Mouse (Mus musculus): Measurements from ENCODE around the gene Fcer2a. TPM values are rescaled to one million over a fixed set of nuclear protein-coding genes. Genes with fewer than 3 reads are reported as not detected.

Gene Fcer2a
- total RNA-seq, 2 experiments from 2014 or later: not detected

DNA sequence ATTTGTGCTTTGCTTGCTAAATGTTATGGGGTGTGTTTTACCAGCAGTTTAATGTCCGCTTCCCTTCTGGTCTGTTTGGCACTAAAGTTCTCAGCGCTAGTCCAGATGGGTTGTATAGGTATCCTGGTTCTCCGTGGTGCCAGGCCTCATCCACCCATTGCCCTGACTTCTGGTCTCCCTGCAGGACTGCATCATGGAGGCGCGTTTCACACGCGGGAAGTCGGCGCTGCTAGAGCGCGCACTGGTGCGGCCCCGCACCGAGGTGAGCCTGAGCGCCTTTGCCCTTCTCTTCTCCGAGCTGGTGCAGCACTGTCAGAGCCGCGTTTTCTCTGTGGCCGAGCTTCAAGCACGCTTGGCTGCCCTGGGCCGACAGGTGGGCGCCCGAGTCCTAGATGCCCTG, 15.1 kb downstream of the Fcer2a start:
- DNase-seq (ENCODE audit: extremely low spot score in 1 of 2, low spot score in 2 of 2): peak in 1 of 2 experiments; percentile 42
- intact Hi-C loops (cut with DNase I): no loop called here

DNA sequence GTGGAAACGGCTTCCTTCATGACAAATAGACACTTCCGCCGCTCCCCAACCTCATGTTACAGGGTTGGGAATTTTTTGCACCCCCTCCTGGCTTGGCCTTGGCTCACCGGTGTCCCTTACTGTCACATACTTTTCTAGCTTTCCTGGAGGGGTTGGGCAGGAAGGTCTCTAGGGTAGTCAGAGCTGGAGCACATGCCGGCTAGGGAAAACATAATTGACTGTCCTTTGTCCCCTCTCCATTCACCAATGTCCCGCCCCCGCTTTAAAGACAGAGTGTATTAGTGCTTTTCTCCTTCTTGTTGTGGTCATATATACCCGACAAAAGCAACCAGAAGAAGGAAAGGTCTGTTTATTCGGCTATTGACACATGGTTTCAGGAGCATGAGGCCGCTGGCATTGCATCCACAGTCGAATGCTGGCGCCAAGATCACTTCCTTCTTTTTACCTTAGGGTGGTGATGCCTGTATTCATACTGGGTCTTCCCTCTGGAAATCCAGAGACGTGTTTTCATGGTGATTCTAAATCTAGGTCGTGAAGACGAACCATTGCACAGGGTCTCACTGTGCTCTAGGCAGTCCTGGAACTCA, 16.9 kb downstream of the Fcer2a start:
- no peak for DNase-seq (ENCODE audit: extremely low spot score in 1 of 2, low spot score in 2 of 2)
- intact Hi-C loops (cut with DNase I): no loop called here

DNA sequence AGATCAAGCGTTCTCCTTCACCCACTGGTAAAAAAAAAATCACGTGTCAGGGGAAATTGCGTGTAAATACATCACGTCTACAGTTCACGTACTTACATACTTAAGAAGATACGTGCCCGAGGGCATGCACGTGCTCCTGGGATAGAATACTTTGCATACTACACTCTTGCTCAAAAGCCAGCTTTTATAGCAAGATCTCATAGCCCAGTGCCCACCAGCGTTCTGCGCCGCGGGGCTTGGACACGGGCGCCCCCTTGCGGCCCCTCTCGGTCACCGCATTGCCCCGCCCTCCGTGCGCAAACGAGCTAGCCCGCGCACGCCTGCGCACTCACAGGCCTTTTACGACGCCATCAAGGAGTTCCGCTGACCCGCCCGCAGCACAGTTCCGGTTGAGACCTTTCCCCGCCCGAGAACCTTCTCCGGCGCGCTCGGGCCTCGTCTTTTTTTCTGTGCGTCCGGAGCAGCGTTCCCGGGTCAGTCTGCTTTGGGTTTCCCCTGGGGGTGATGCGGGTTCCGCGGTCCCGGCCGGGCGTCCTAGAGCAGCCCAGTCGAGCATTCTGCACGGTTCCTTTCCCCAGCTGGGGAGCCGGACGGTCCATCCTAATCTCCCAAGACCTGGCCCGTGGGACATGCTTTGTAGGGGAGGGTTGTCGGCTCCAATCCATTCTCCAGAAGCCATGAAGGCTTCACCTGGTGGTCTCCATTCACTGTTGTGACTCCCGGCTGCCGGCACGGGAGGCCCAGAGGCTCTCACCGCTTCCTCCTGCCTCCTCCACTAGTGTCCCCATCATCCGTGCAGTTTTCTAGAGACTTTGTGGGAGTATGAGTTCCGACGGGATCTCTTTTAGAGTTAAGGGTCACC, 17.6 kb downstream of the Fcer2a start, which contains the start of gene Trappc5:
Trappc5 (plus strand) TSS at position 169 of the 862 bp plus-strand sequence.
- intact Hi-C loops (cut with DNase I): no loop called here
- peak; percentile 88 to 95 for DNase-seq (ENCODE audit: extremely low spot score in 1 of 2, low spot score in 2 of 2)

DNA sequence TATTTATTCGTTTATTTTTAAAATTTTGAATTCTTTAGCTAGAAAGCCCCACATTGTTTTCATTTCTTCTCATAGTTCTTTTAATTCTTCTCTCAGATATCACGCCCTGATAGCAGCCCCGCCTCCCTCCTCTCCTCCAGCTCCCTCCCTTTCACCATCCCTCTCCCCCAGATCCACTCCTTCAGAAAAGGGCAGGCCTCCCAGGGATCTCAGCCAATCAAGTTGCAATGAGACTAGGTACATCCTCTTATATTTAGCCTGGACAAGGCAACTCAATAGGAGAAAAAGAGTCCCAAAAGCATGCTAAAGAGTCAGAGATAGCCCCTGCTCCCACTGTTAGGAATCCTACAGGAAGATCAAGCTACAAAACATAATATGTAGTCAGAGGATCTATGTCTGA, 19.3 kb downstream of the Fcer2a start:
- DNase-seq (ENCODE audit: extremely low spot score in 1 of 2, low spot score in 2 of 2): no peak
- intact Hi-C loops (cut with DNase I): loop anchor here (5.0 kb wide), 2 partner anchors 47 to 117 kb away; partner anchors contain the start of gene Pcp2

DNA sequence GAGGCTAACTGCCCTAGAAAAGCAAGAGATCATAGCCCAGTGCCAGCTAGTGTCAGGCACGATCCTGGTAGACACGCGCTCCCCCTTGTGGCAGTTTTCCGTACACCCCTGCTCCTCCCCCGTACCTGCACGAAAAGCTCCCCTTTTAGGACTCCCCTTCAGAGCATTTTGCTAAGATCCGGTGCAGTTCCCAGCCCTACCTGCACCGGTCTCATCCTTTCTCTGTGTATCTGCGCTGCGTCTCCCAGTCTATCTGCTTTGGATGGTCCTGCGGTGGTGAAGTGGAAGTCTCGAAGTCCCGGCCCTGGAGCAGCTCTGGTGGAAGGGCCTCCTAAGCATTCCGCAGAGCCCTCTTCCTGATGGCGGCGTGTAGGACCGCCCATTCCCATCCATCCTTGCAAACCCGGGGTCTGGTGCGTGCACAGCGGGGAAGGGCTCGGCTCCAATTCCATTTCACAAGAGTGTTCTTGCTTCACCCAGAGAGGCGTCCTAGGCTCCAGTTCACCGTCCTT, 21.9 kb downstream of the Fcer2a start, which contains the start of gene Fcor:
Fcor (minus strand) TSS at position 383 of the 512 bp plus-strand sequence.
- intact Hi-C loops (cut with DNase I): loop anchor here (5.0 kb wide), 2 partner anchors 45 to 115 kb away; partner anchors contain the start of gene Pcp2
- DNase-seq (ENCODE audit: extremely low spot score in 1 of 2, low spot score in 2 of 2): peak; percentile 78 to 86

DNA sequence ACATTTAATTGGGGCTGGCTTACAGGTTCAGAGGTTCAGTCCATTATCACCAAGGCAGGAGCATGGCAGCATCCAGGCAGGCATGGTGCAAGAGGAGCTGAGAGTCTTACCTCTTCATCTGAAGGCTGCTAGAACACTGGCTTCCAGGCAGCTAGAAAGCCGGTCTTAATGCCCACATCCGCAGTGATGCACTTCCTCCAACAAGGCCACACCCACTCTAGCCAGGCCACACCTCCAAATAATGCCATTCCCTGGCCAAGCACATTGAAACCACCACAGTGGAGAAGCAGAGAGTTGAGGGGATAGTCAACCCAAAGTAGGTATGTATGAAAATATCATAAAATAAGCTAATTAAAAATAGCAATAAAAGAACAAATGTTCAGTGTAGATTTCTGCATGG, 23.6 kb downstream of the Fcer2a start:
- no peak for DNase-seq (ENCODE audit: extremely low spot score in 1 of 2, low spot score in 2 of 2)
- intact Hi-C loops (cut with DNase I): loop anchor here (5.0 kb wide), 2 partner anchors 43 to 113 kb away; partner anchors contain the start of gene Pcp2

DNA sequence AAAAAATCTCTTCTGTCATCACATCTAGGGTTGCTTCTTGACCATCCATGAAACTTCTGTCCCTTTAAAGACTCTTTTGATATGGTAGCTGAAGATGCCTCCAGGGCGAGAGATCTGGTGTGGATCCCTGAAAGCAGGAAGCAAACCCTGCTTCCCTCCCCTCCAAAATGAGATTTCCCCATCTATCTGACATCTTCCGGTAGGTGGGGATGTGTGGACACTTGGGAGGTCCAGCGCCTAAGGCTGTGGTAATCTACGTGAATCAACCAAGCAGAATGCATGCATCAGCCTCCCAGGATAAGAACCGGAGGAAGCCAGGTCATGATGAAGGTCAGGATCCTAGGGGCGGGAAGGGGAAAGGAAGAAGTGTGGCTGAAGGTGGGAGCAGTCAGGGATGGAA, 28.5 kb downstream of the Fcer2a start, which contains the start of gene Mcemp1:
Mcemp1 (plus strand) TSS at position 248 of the 400 bp plus-strand sequence.
- DNase-seq (ENCODE audit: extremely low spot score in 1 of 2, low spot score in 2 of 2): no peak
- intact Hi-C loops (cut with DNase I): no loop called here

DNA sequence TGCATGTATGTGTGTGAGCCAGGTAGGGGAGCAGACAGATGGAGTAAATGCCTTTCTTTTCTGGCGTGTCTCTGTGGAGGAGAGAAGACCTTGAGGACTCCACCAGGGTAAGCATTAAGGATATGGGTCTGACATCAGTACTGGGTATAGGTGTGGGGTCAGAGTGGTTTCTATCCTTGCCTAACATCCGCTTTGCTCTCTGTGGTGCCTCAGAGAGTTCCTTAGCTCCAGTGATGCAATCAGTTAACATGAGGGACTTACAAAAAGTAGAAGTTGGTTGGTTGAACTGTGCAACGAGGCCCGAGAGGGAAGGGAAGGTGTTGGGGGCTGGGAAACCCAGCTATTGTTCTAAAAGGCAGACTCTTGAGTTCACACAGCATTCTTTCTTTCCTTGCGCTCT, 29.6 kb downstream of the Fcer2a start:
- intact Hi-C loops (cut with DNase I): no loop called here

DNA sequence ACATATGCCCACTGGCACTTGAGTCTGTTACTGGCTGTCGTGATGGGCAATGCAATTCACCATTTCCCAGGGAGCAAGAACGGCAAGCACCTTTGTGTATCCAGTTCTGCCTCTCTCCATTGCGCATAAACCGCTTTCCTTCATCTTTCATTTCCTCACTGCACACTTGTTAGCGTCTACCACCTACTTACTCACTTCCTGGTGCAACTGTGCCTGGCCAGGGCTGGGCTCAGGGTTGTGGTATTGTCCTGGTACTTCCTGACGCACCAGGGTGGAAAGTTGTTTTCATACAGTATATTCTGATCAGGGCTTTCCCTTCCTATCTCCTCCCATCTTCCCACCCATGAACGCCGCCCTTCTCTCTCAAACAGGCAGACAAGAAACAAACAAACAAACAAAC, 33.1 kb downstream of the Fcer2a start:
- no peak for DNase-seq (ENCODE audit: extremely low spot score in 1 of 2, low spot score in 2 of 2)
- intact Hi-C loops (cut with DNase I): no loop called here

More for the DNA sequence above, 29.6 kb downstream of the Fcer2a start:
- DNase-seq (ENCODE audit: extremely low spot score in 1 of 2, low spot score in 2 of 2): no peak

DNA sequence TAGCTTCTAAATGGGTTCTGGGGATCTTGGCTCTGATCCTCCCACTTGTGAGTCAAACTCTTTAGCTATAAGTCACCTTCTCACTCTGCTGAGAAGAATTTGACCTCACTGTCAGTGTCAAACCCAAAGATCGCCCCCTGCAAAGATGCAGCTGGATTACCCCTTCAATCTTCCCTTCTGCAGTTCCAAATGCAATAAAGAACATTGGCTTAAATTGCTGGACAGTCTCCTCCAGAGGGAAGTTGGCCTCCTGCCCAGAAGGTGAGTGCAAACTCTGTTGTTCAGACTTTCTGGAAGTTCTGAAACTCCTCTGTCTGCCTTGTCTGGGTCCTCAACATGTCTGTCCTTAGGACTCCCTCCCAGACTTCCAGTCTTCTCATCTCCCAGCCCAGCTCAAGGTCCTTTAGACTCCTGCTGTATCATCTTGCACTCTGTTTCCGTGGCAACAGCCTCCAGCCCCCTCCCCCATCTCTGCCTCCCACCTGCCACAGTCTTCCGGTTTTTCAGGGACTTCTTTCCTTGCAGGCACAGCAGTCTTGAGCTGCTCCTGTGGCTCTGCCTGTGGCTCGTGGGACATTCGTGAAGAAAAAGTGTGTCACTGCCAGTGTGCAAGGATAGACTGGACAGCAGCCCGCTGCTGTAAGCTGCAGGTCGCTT, 37.1 kb downstream of the Fcer2a start:
- DNase-seq (ENCODE audit: extremely low spot score in 1 of 2, low spot score in 2 of 2): peak in 1 of 2 experiments; percentile 53
- intact Hi-C loops (cut with DNase I): no loop called here

DNA sequence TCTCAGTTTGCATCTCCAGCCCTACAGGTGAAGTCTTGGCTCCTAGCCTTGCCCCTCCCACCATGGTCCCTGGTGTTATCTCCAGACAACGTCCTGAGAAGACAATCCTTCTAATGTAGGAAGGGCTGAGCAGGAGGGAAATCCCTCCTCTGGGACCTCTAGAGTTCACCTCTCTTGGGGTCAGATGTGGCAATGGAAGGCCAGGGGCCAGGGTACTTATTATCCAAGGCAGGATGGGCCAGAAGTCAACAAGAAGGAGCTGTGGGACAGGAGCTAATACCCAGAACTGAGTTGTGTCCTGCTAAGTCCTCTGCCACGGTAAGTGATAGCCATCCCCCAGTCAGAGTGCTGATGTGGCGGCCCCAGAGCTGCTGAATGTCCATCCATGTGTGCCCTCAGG, 38.4 kb downstream of the Fcer2a start, which contains the start of gene Retn:
Retn (plus strand) TSS at position 245 of the 400 bp plus-strand sequence.
- intact Hi-C loops (cut with DNase I): no loop called here
- no peak for DNase-seq (ENCODE audit: extremely low spot score in 1 of 2, low spot score in 2 of 2)

DNA sequence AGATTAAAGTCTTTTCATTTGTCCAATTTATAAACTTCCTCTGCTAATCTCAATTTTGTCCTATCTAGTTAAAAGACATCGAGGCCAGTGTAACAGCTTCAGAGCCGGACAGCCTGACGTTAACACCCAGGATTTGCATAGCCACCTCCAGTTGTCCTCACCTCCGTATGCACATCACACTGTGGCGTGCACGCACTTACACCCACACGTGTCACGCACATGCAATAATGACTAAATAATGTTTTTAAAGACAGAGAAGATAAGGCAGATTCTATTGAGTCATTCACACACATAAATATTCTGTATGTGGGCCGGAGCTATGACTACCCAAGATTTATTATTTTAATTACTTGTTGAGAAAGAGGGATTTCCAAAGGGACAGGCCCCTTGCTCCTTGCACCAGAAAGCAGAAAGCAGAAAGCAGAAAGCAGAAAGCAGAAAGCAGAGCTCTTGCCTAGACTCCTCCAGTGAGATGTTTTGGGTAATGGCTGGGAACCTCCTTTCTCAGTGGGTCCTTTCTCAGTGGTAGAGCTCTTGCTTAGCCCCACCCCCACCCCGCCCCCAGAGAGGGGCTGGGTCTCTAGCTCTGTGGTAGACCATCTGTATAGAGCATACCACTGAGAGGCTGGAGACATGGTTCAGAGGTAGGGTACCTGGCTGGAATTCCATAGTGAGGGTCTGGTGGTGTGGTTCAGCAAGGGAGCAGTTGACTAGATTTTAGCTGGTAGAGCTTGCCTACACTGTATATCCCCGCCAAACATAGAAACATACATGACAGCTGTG, 39.1 kb downstream of the Fcer2a start:
- no peak for DNase-seq (ENCODE audit: extremely low spot score in 1 of 2, low spot score in 2 of 2)
- intact Hi-C loops (cut with DNase I): no loop called here

DNA sequence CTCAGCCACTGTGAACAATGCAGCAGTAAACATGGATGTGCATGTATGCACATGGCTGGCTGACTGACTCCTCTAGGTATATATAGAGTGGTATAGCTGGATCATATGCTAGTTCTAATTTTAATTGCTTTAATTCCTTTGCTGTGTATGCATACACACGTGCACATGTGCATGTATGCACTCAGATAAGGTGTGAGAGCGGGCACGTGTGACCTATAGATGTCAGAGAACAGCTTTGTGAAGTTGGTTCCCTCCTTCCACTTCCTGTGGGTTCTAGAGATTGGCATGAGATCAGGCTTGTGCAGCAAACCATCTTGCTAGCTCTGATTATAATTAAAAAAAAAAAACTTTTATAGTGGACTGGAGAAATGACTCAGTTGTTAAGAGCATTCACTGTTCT, 41.1 kb downstream of the Fcer2a start:
- intact Hi-C loops (cut with DNase I): no loop called here
- DNase-seq (ENCODE audit: extremely low spot score in 1 of 2, low spot score in 2 of 2): no peak

DNA sequence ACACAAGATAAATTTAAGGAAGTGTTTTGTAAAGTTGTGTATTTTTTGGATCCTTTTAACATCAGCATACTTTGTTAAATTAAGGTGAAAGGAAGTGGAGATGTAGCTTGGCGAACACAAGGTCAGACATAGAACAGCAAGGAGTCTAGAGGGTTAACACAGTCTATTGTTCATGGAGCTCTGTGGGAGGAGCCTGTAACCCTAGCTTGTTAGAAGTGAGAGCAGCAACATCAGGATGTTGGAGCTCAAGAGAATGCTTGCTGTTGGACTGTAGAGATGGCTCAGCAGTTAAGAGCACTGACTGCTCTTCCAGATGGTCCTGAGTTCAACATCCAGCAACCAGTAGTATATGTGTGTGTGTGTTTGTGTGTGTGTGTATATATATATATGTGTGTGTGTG, 45.0 kb downstream of the Fcer2a start:
- no peak for DNase-seq (ENCODE audit: extremely low spot score in 1 of 2, low spot score in 2 of 2)
- intact Hi-C loops (cut with DNase I): no loop called here

DNA sequence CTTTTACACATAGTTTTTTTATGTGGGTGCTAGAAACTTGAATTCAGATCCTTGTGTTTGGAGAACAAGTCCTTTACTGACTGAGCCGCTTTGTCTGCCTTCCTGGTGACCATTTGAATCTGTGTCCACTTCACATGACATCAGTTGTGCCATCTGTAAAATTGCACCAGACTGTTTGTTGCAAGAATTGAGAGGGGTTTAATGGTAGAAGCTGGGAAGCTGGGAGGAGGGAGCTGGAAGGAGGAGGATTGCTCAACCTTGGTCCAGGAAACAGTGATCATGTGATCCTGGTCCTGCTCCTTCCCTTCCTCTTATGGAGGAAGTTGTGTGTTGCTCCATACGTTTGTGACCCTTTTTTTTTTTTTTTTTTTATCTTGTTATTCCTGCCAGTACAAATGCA, 45.7 kb downstream of the Fcer2a start:
- intact Hi-C loops (cut with DNase I): no loop called here
- DNase-seq (ENCODE audit: extremely low spot score in 1 of 2, low spot score in 2 of 2): no peak

DNA sequence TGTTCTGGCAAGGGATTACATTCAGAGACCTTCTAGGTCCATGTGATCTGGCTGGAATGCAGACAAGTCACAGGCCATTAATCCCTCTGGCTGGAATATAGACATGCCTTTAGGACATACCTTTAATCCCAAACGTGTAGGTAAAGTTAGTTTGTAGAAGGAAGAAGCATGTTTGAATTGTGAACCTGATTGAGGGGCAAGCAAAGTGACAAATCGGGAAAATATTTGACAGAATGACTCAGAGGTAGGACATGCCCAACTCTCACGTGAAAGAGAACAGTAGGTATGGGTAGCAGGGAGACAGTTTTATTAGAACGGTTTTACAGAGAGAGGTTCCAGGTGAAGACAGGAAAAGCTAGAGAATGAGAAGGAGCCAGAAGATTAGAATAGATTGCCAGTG, 46.4 kb downstream of the Fcer2a start:
- intact Hi-C loops (cut with DNase I): no loop called here
- no peak for DNase-seq (ENCODE audit: extremely low spot score in 1 of 2, low spot score in 2 of 2)

DNA sequence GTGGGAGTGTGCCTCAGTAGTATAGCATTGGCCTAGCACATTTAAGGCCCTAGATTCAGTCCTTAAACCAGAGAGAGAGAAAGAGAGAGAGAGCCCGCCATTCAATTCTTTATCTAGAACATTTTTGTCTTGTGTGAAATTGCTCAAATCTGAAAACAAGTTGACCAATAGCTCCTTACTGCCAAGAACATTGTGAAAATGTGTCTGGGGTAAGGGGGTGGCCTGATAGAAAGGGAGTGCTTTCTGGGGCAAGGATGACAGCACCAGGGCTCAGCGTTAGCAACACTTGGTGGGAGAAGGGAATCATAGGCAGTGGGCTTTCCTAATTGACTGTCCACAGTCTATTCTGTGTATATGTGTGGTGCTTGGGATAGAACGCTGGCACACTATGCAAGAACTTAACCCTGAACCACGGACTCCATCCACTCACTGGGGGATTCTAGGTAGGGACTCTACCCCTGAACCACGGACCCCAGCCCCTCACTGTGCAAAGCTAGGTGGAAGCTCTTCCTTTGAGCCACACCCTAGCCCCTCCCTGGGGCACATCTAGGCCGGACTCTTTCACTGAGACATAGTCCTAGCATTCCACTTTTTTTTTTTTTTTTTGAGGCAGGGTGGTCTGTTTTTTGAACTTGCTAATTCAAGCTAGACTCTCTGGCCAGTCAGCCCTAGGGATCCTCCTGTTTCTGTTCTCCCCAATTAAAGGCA, 47.0 kb downstream of the Fcer2a start:
- no peak for DNase-seq (ENCODE audit: extremely low spot score in 1 of 2, low spot score in 2 of 2)
- intact Hi-C loops (cut with DNase I): no loop called here

DNA sequence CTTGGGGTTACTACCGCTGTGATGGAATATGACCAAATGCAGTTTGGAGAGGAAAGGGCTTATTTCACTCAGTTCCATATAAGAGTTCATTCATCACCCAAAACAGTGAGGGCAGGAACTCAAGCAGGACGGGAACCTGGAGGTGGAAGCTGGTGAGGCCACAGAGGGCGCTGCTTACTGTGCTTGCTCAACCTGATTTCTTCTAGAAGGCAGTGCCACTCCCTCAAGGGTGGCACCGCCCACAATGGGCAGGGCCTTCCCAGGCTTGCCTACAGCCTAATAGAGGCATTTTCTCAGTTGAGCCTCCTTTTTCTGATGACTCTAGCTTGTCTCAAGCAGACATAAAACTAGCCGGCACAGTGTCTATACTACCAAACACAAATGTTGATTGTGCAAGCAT, 48.2 kb downstream of the Fcer2a start:
- peak in 1 of 2 experiments; percentile 61 for DNase-seq (ENCODE audit: extremely low spot score in 1 of 2, low spot score in 2 of 2)

More for the DNA sequence above, 48.2 kb downstream of the Fcer2a start:
- intact Hi-C loops (cut with DNase I): no loop called here
